Mouse (Mus musculus) cerebellum, adult 18-20 months (tissue): ENCODE results near the gene Olfr1396.

Experiments used
- DNase-seq, 2 experiments: peaks; one replicate each; pipeline ENCODE4 v3.0.0; 2021

Gene Olfr1396

GRCm38 (mm10) chr11:49114774-49115173 is at the start of gene Olfr1396:
Olfr1396 (minus strand) TSS chr11:49114874.
- no peak for DNase-seq

- DNase-seq: no peak
Measured at GRCm38 (mm10) chr11:49156821-49157814, 42.4 kb upstream of the Olfr1396 start.

- DNase-seq: no peak
Measured at GRCm38 (mm10) chr11:49154077-49154476, 39.4 kb upstream of the Olfr1396 start, which contains the start of gene Olfr1394. Olfr1394 (plus strand) TSS chr11:49154377.

- DNase-seq: no peak
Measured at GRCm38 (mm10) chr11:49141974-49142373, 27.3 kb upstream of the Olfr1396 start, which contains the start of gene Olfr1395. Olfr1395 (plus strand) TSS chr11:49142274.

GRCm38 (mm10) chr11:49124169-49124568 is 9.5 kb upstream of the Olfr1396 start:
- DNase-seq: no peak

- DNase-seq: no peak
Measured at GRCm38 (mm10) chr11:49119635-49120034, 5.0 kb upstream of the Olfr1396 start.

- DNase-seq: no peak
Measured at GRCm38 (mm10) chr11:49114158-49114557, 516 bp downstream of the Olfr1396 start.

- no peak for DNase-seq
Measured at GRCm38 (mm10) chr11:49112624-49113219, 2.0 kb downstream of the Olfr1396 start.

- no peak for DNase-seq
Measured at GRCm38 (mm10) chr11:49111000-49111399, 3.7 kb downstream of the Olfr1396 start.

- peak in 1 of 2 experiments; percentile 5 for DNase-seq
Measured at GRCm38 (mm10) chr11:49108833-49109232, 5.8 kb downstream of the Olfr1396 start.

- DNase-seq: no peak
Measured at GRCm38 (mm10) chr11:49107650-49108537, 6.8 kb downstream of the Olfr1396 start.

GRCm38 (mm10) chr11:49105752-49106151 is 8.9 kb downstream of the Olfr1396 start:
- no peak for DNase-seq

GRCm38 (mm10) chr11:49103047-49103693 is 11.5 kb downstream of the Olfr1396 start:
- peak; percentile 77 to 83 for DNase-seq

- no peak for DNase-seq
Measured at GRCm38 (mm10) chr11:49101500-49101899, 13.2 kb downstream of the Olfr1396 start.

GRCm38 (mm10) chr11:49100409-49100808 is 14.3 kb downstream of the Olfr1396 start:
- no peak for DNase-seq

GRCm38 (mm10) chr11:49095367-49095766 is 19.3 kb downstream of the Olfr1396 start:
- no peak for DNase-seq

- DNase-seq: no peak
Measured at GRCm38 (mm10) chr11:49093861-49094660, 20.6 kb downstream of the Olfr1396 start.

- no peak for DNase-seq
Measured at GRCm38 (mm10) chr11:49092786-49093185, 21.9 kb downstream of the Olfr1396 start.

- DNase-seq: no peak
Measured at GRCm38 (mm10) chr11:49092053-49092586, 22.6 kb downstream of the Olfr1396 start.

GRCm38 (mm10) chr11:49091171-49091570 is 23.5 kb downstream of the Olfr1396 start:
- DNase-seq: no peak

- DNase-seq: no peak
Measured at GRCm38 (mm10) chr11:49090551-49090950, 24.1 kb downstream of the Olfr1396 start.
